Mouse (Mus musculus) forebrain, embryonic 13.5 days (tissue): ENCODE measurements around the gene Epha8. TPM values are rescaled to one million over a fixed set of nuclear protein-coding genes. Genes with fewer than 3 reads are reported as not detected.

Experiments
- ATAC-seq: fragments of 200-750 bp; cut with Nextera tagmentation; 2 replicates; pipeline ENCODE4 v1.8.0; 2017
- H3K27ac ChIP-seq: fragments of 300-500 bp; sonication (generic); 2 replicates; pipeline ENCODE4 v1.5.1; 2015; ENCODE audit warnings: inconsistent platforms, mild to moderate bottlenecking, moderate library complexity
- H3K27me3 ChIP-seq: fragments of 300-500 bp; sonication (generic); 2 replicates; pipeline ENCODE4 v1.6.1; 2015; ENCODE audit warnings: mild to moderate bottlenecking, inconsistent platforms
- H3K36me3 ChIP-seq: fragments of 300-500 bp; sonication (generic); 2 replicates; pipeline ENCODE4 v1.6.1; 2015; ENCODE audit warnings: mild to moderate bottlenecking, inconsistent platforms; ENCODE audit not compliant: poor library complexity, severe bottlenecking
- H3K4me1 ChIP-seq: fragments of 300-500 bp; sonication (generic); 2 replicates; pipeline ENCODE4 v1.6.1; 2015; ENCODE audit warnings: inconsistent platforms
- H3K4me2 ChIP-seq: fragments of 300-500 bp; sonication (generic); 2 replicates; pipeline ENCODE4 v1.6.1; 2015; ENCODE audit warnings: inconsistent platforms, mild to moderate bottlenecking, moderate library complexity
- H3K4me3 ChIP-seq: fragments of 300-500 bp; sonication (generic); 2 replicates; pipeline ENCODE4 v1.5.1; 2015; ENCODE audit warnings: mild to moderate bottlenecking, inconsistent platforms
- H3K9ac ChIP-seq: fragments of 300-500 bp; sonication (generic); 2 replicates; pipeline ENCODE4 v1.6.1; 2015; ENCODE audit warnings: mild to moderate bottlenecking, inconsistent platforms
- H3K9me3 ChIP-seq: fragments of 300-500 bp; sonication (generic); replicated peaks from 2 replicates; pipeline ENCODE4 v1.6.1; 2016; ENCODE audit warnings: inconsistent platforms
- WGBS: fragments of 180-500 bp; shearing (Covaris S2); methylation state at CpG from one replicate; pipeline ENCODE4 v1.1.7; 2015; 5-methylcytosine and 5-hydroxymethylcytosine counted together
- polyA plus RNA-seq: library from polyadenylated mRNA; unstranded; fragments of >200 nt; fragmentation: Nextera tagmentation; extraction: Ambion mirVana; gene quantifications from 2 replicates; pipeline ENCODE4 v1.2.1, GENCODE M21; 2015

The Epha8 gene
- polyA plus RNA-seq, 1 experiment from 2014 or later, result 1.1 TPM

GRCm38 (mm10) chr4:136969503-136970276 lies 13.1 kb upstream of the Epha8 start:
- H3K27me3 ChIP-seq, result peaks cover 41% of the 10 kb centered on the region
- no peak for ATAC-seq
- no peak overlapping the region for H3K4me2 ChIP-seq
- no peaks in the 10 kb centered on the region for H3K9me3 ChIP-seq
- H3K36me3 ChIP-seq, result no peaks in the 10 kb centered on the region
- H3K4me3 ChIP-seq, result no peak overlapping the region
- 35% methylated on average over 16 of the region's 16 CpGs for WGBS
- peaks cover 48% of the 10 kb centered on the region for H3K4me1 ChIP-seq
- no peak overlapping the region for H3K27ac ChIP-seq
- no peak overlapping the region for H3K9ac ChIP-seq

GRCm38 (mm10) chr4:136969096-136969495 lies 12.5 kb upstream of the Epha8 start:
- Histone ChIP-seq H3K27ac (no peak overlapping the region), H3K4me3 (no peak overlapping the region), H3K9ac (no peak overlapping the region), H3K4me2 (no peak overlapping the region), H3K27me3 (peaks cover 41% of the 10 kb centered on the region), H3K36me3 (no peaks in the 10 kb centered on the region), H3K4me1 (peaks cover 48% of the 10 kb centered on the region), H3K9me3 (no peaks in the 10 kb centered on the region)
- ATAC-seq, result no peak
- 68% methylated on average over 8 of the region's 8 CpGs for WGBS

GRCm38 (mm10) chr4:136967511-136967910 lies 10.9 kb upstream of the Epha8 start:
- Histone ChIP-seq H3K4me2 (no peak overlapping the region; the same call in 1 of the 2 replicates), H3K27me3 (peaks cover 44% of the 10 kb centered on the region), H3K36me3 (no peaks in the 10 kb centered on the region), H3K9me3 (no peaks in the 10 kb centered on the region), H3K27ac (no peak overlapping the region), H3K4me3 (no peak overlapping the region), H3K9ac (no peak overlapping the region), H3K4me1 (peaks cover 53% of the 10 kb centered on the region)
- WGBS, result 25% methylated on average over 9 of the region's 9 CpGs
- peak; percentile 33; the same call in 1 of the 2 replicates for ATAC-seq

- peaks cover 59% of the 10 kb centered on the region for H3K4me1 ChIP-seq
- H3K9ac ChIP-seq, result no peak overlapping the region
- H3K36me3 ChIP-seq, result no peaks in the 10 kb centered on the region
- no peaks in the 10 kb centered on the region for H3K9me3 ChIP-seq
- no peak overlapping the region for H3K4me3 ChIP-seq
- ATAC-seq, result no peak
- peaks cover 41% of the 10 kb centered on the region for H3K27me3 ChIP-seq
- no peak overlapping the region for H3K27ac ChIP-seq
- WGBS, result 30% methylated on average over 16 of the region's 16 CpGs
- no peak overlapping the region; the same call in 1 of the 2 replicates for H3K4me2 ChIP-seq
Measured at GRCm38 (mm10) chr4:136966493-136967390, 10.1 kb upstream of the Epha8 start.

GRCm38 (mm10) chr4:136964990-136965421 lies 8.4 kb upstream of the Epha8 start:
- WGBS, result 13% methylated on average over 15 of the region's 15 CpGs
- no peak overlapping the region for H3K4me2 ChIP-seq
- peaks cover 51% of the 10 kb centered on the region for H3K27me3 ChIP-seq
- peaks cover 59% of the 10 kb centered on the region for H3K4me1 ChIP-seq
- peak; percentile 20; the same call in 1 of the 2 replicates for ATAC-seq
- no peaks in the 10 kb centered on the region for H3K9me3 ChIP-seq
- H3K36me3 ChIP-seq, result no peaks in the 10 kb centered on the region
- no peak overlapping the region for H3K4me3 ChIP-seq
- H3K27ac ChIP-seq, result no peak overlapping the region
- no peak overlapping the region; the same call in 1 of the 2 replicates for H3K9ac ChIP-seq

GRCm38 (mm10) chr4:136962447-136962846 lies 5.8 kb upstream of the Epha8 start:
- WGBS, result 59% methylated on average over 4 of the region's 4 CpGs
- Histone ChIP-seq H3K4me1 (peaks cover 42% of the 10 kb centered on the region), H3K36me3 (no peaks in the 10 kb centered on the region), H3K27me3 (peaks cover 64% of the 10 kb centered on the region), H3K9ac (no peak overlapping the region), H3K27ac (no peak overlapping the region), H3K4me3 (no peak overlapping the region), H3K4me2 (no peak overlapping the region), H3K9me3 (no peaks in the 10 kb centered on the region)
- no peak for ATAC-seq

GRCm38 (mm10) chr4:136961642-136962285 lies 5.1 kb upstream of the Epha8 start:
- no peak for ATAC-seq
- H3K4me3 ChIP-seq, result no peak overlapping the region
- peaks cover 64% of the 10 kb centered on the region for H3K27me3 ChIP-seq
- no peaks in the 10 kb centered on the region for H3K36me3 ChIP-seq
- H3K9me3 ChIP-seq, result no peaks in the 10 kb centered on the region
- H3K9ac ChIP-seq, result no peak overlapping the region
- H3K27ac ChIP-seq, result no peak overlapping the region
- peaks cover 41% of the 10 kb centered on the region for H3K4me1 ChIP-seq
- 57% methylated on average over 4 of the region's 4 CpGs for WGBS
- H3K4me2 ChIP-seq, result no peak overlapping the region

- Histone ChIP-seq H3K4me1 (peaks cover 35% of the 10 kb centered on the region), H3K9ac (no peak overlapping the region), H3K27ac (no peak overlapping the region), H3K36me3 (no peaks in the 10 kb centered on the region), H3K9me3 (no peaks in the 10 kb centered on the region), H3K4me3 (no peak overlapping the region), H3K27me3 (peaks cover 65% of the 10 kb centered on the region), H3K4me2 (no peak overlapping the region)
- WGBS, result 71% methylated on average over 9 of the region's 9 CpGs
- ATAC-seq, result no peak
Measured at GRCm38 (mm10) chr4:136960581-136960980, 4.0 kb upstream of the Epha8 start.

GRCm38 (mm10) chr4:136960068-136960467 lies 3.5 kb upstream of the Epha8 start:
- H3K4me3 ChIP-seq, result no peak overlapping the region
- ATAC-seq, result no peak
- peaks cover 30% of the 10 kb centered on the region for H3K4me1 ChIP-seq
- H3K9me3 ChIP-seq, result no peaks in the 10 kb centered on the region
- H3K9ac ChIP-seq, result no peak overlapping the region
- 47% methylated on average over 3 of the region's 3 CpGs for WGBS
- H3K4me2 ChIP-seq, result no peak overlapping the region
- peaks cover 65% of the 10 kb centered on the region for H3K27me3 ChIP-seq
- no peak overlapping the region for H3K27ac ChIP-seq
- no peaks in the 10 kb centered on the region for H3K36me3 ChIP-seq

- Histone ChIP-seq H3K4me2 (no peak overlapping the region), H3K4me3 (no peak overlapping the region), H3K4me1 (peaks cover 14% of the 10 kb centered on the region), H3K27me3 (peaks cover 80% of the 10 kb centered on the region), H3K36me3 (no peaks in the 10 kb centered on the region), H3K9ac (no peak overlapping the region), H3K27ac (no peak overlapping the region), H3K9me3 (no peaks in the 10 kb centered on the region)
- 75% methylated on average over 6 of the region's 6 CpGs for WGBS
- ATAC-seq, result no peak
Measured at GRCm38 (mm10) chr4:136954562-136954961, 2.1 kb downstream of the Epha8 start.

GRCm38 (mm10) chr4:136949266-136949989 lies 7.2 kb downstream of the Epha8 start:
- Histone ChIP-seq H3K27me3 (peaks cover 33% of the 10 kb centered on the region), H3K9ac (no peak overlapping the region), H3K4me3 (no peak overlapping the region), H3K27ac (no peak overlapping the region), H3K4me2 (no peak overlapping the region), H3K9me3 (no peaks in the 10 kb centered on the region), H3K4me1 (peaks cover 13% of the 10 kb centered on the region), H3K36me3 (no peaks in the 10 kb centered on the region)
- no peak for ATAC-seq
- WGBS, result 39% methylated on average over 10 of the region's 10 CpGs
